Mouse (Mus musculus) MEL (cell line): Measurements from ENCODE around the gene Mzt1. TPM values are rescaled to one million over a fixed set of nuclear protein-coding genes. Genes with fewer than 3 reads are reported as not detected.

Experiments used
- DNase-seq: peaks from one replicate; pipeline ENCODE4 v3.0.0; 2011; ENCODE audit warnings: low read depth, low spot score
- H3K27ac ChIP-seq: 2 replicates; pipeline ENCODE4 v1.5.1; 2012; ENCODE audit warnings: low read depth, mild to moderate bottlenecking, control low read depth, low read length, moderate library complexity; ENCODE audit not compliant: control insufficient read depth
- H3K27me3 ChIP-seq, 2 experiments: fragments of 150-350 bp in 1 of 2; sonication (generic) in 1 of 2; 2 replicates each; pipeline ENCODE4 v1.6.1; 2012; ENCODE audit warnings: low read length in 2 of 2, mild to moderate bottlenecking in 2 of 2, improper control_type of control experiment in 1 of 2, moderate library complexity in 1 of 2; ENCODE audit not compliant: insufficient read depth in 2 of 2, control insufficient read depth in 1 of 2
- H3K36me3 ChIP-seq, 2 experiments: 2 replicates each; pipeline ENCODE4 v1.6.1; 2012 to 2014; ENCODE audit warnings: low read length in 2 of 2, improper control_type of control experiment in 1 of 2, inconsistent platforms in 1 of 2, mild to moderate bottlenecking in 1 of 2; ENCODE audit not compliant: insufficient read depth in 2 of 2, control insufficient read depth in 1 of 2
- H3K4me1 ChIP-seq, 2 experiments: fragments of 150-350 bp in 1 of 2; sonication (generic) in 1 of 2; 2 replicates each; pipeline ENCODE4 v1.6.1; 2012; ENCODE audit warnings: low read length in 2 of 2, improper control_type of control experiment in 1 of 2, mild to moderate bottlenecking in 1 of 2; ENCODE audit not compliant: insufficient read depth in 2 of 2, control insufficient read depth in 1 of 2
- H3K4me3 ChIP-seq, 2 experiments: fragments of 150-350 bp in 1 of 2; sonication (generic) in 1 of 2; 2 replicates each; pipeline ENCODE4 v1.5.1; 2012; ENCODE audit warnings: low read depth in 2 of 2, low read length in 2 of 2, mild to moderate bottlenecking in 2 of 2, moderate library complexity in 2 of 2, control low read depth in 1 of 2, improper control_type of control experiment in 1 of 2; ENCODE audit not compliant: control insufficient read depth in 1 of 2, insufficient read depth in 1 of 2
- H3K79me2 ChIP-seq: 2 replicates; pipeline ENCODE4 v1.6.1; 2012; ENCODE audit warnings: mild to moderate bottlenecking, low read length, moderate library complexity; ENCODE audit not compliant: control insufficient read depth, poor library complexity, insufficient read depth
- H3K9ac ChIP-seq: 2 replicates; pipeline ENCODE4 v1.6.1; 2012; ENCODE audit warnings: low read depth, mild to moderate bottlenecking, control low read depth, low read length, moderate library complexity; ENCODE audit not compliant: control insufficient read depth, poor library complexity, severe bottlenecking
- H3K9me3 ChIP-seq: fragments of 150-350 bp; sonication (generic); replicated peaks from 2 replicates; pipeline ENCODE4 v1.6.1; 2012; ENCODE audit warnings: mild to moderate bottlenecking, low read length, improper control_type of control experiment, moderate library complexity; ENCODE audit not compliant: insufficient read depth
- BHLHE40 ChIP-seq: IDR thresholded peaks from 2 replicates; pipeline ENCODE4 v1.6.1; 2012; ENCODE audit warnings: low read depth, mild to moderate bottlenecking, inconsistent platforms, low read length, improper control_type of control experiment, borderline replicate concordance
- CHD1 ChIP-seq: IDR thresholded peaks from 2 replicates; pipeline ENCODE4 v1.6.1; 2012; ENCODE audit warnings: low read depth, mild to moderate bottlenecking, inconsistent platforms, low read length, improper control_type of control experiment
- CHD2 ChIP-seq: IDR thresholded peaks from 2 replicates; pipeline ENCODE4 v1.6.1; 2011; ENCODE audit warnings: low read length, improper control_type of control experiment
- E2F4 ChIP-seq: IDR thresholded peaks from 2 replicates; pipeline ENCODE4 v1.6.1; 2011; ENCODE audit warnings: low read depth, low read length, improper control_type of control experiment, borderline replicate concordance
- ELF1 ChIP-seq: IDR thresholded peaks from 2 replicates; pipeline ENCODE4 v1.6.1; 2014; ENCODE audit warnings: low read depth, mild to moderate bottlenecking, inconsistent platforms, low read length, improper control_type of control experiment, moderate library complexity
- ETS1 ChIP-seq: IDR thresholded peaks from 2 replicates; pipeline ENCODE4 v1.6.1; 2012; ENCODE audit warnings: low read depth, mild to moderate bottlenecking, inconsistent platforms, low read length, improper control_type of control experiment, moderate library complexity
- GABPA ChIP-seq: IDR thresholded peaks from 2 replicates; pipeline ENCODE4 v1.6.1; 2012; ENCODE audit warnings: low read depth, mild to moderate bottlenecking, inconsistent platforms, low read length, improper control_type of control experiment, moderate library complexity
- GATA1 ChIP-seq: IDR thresholded peaks from 2 replicates; pipeline ENCODE4 v1.6.1; 2011; ENCODE audit warnings: low read depth, low read length, improper control_type of control experiment
- JUND ChIP-seq: IDR thresholded peaks from 2 replicates; pipeline ENCODE4 v1.6.1; 2011; ENCODE audit warnings: low read depth, mild to moderate bottlenecking, improper control_type of control experiment, low read length
- KAT2A ChIP-seq: conservative IDR thresholded peaks from 2 replicates; pipeline ENCODE4 v1.6.1; 2012; ENCODE audit warnings: low read depth, low read length, improper control_type of control experiment, inconsistent platforms
- MAX ChIP-seq: IDR thresholded peaks from 2 replicates; pipeline ENCODE4 v1.6.1; 2011; ENCODE audit warnings: low read length, improper control_type of control experiment
- MYC ChIP-seq: IDR thresholded peaks from 2 replicates; pipeline ENCODE4 v1.6.1; 2011; ENCODE audit warnings: low read depth, mild to moderate bottlenecking, low read length, improper control_type of control experiment, moderate library complexity
- POLR2AphosphoS2 ChIP-seq: IDR thresholded peaks from 2 replicates; pipeline ENCODE4 v1.6.1; 2011; ENCODE audit warnings: low read length, improper control_type of control experiment
- POLR2AphosphoS5 ChIP-seq: IDR thresholded peaks from 2 replicates; pipeline ENCODE4 v1.6.1; 2012; ENCODE audit warnings: low read depth, borderline replicate concordance, mild to moderate bottlenecking, inconsistent platforms, low read length, moderate library complexity, mixed read lengths
- RAD21 ChIP-seq: IDR thresholded peaks from 2 replicates; pipeline ENCODE4 v1.6.1; 2011; ENCODE audit warnings: mild to moderate bottlenecking, low read depth, low read length, improper control_type of control experiment
- SIN3A ChIP-seq: IDR thresholded peaks from 2 replicates; pipeline ENCODE4 v1.6.1; 2012; ENCODE audit warnings: low read length, improper control_type of control experiment, inconsistent platforms
- TCF12 ChIP-seq: IDR thresholded peaks from 2 replicates; pipeline ENCODE4 v1.6.1; 2014; ENCODE audit warnings: low read depth, mild to moderate bottlenecking, inconsistent platforms, low read length, improper control_type of control experiment, moderate library complexity
- UBTF ChIP-seq: IDR thresholded peaks from 2 replicates; pipeline ENCODE4 v1.6.1; 2012; ENCODE audit warnings: low read depth, mild to moderate bottlenecking, inconsistent platforms, low read length, improper control_type of control experiment, moderate library complexity, borderline replicate concordance; ENCODE audit not compliant: insufficient read depth
- USF1 ChIP-seq: IDR thresholded peaks from 2 replicates; pipeline ENCODE4 v1.6.1; 2014; ENCODE audit warnings: low read depth, mild to moderate bottlenecking, inconsistent platforms, low read length, improper control_type of control experiment, moderate library complexity
- USF2 ChIP-seq, 2 experiments: IDR thresholded peaks; 2 replicates each; pipeline ENCODE4 v1.6.1; 2011 to 2012; ENCODE audit warnings: improper control_type of control experiment in 2 of 2, low read length in 2 of 2, borderline replicate concordance in 1 of 2, inconsistent platforms in 1 of 2, low read depth in 1 of 2, mild to moderate bottlenecking in 1 of 2; ENCODE audit not compliant: insufficient read depth in 1 of 2
- ZC3H11A ChIP-seq: IDR thresholded peaks from 2 replicates; pipeline ENCODE4 v1.6.1; 2012; ENCODE audit warnings: low read depth, mild to moderate bottlenecking, inconsistent platforms, low read length, improper control_type of control experiment
- ZKSCAN1 ChIP-seq: IDR thresholded peaks from 2 replicates; pipeline ENCODE4 v1.6.1; 2012; ENCODE audit warnings: low read depth, mild to moderate bottlenecking, inconsistent platforms, low read length, improper control_type of control experiment, moderate library complexity
- ZNF384 ChIP-seq: IDR thresholded peaks from 2 replicates; pipeline ENCODE4 v1.6.1; 2012; ENCODE audit warnings: low read depth, mild to moderate bottlenecking, inconsistent platforms, low read length, improper control_type of control experiment
- polyA plus RNA-seq, 2 experiments: library from polyadenylated mRNA; stranded (reverse) in 1 of 2; unstranded in 1 of 2; fragments of >175 nt in 1 of 2; fragments of >200 nt in 1 of 2; gene quantifications; 2 replicates each; pipeline versions ENCODE4 v1.2.1 to v1.2.4; 2012; ENCODE audit warnings: low replicate concordance in 2 of 2, low read depth in 1 of 2; ENCODE audit not compliant: insufficient read length in 2 of 2, insufficient read depth in 1 of 2, missing spikeins in 1 of 2
- total RNA-seq: library from RNA; depleted of rRNA; stranded (reverse); fragments of 300-350 nt; gene quantifications from 2 replicates; pipeline ENCODE4 v1.2.3, GENCODE M21; 2012

Mzt1 gene
- total and polyA plus RNA-seq, 3 experiments, result 17.5 to 42.3 TPM; not detected in 1

- no peak overlapping the region for H3K27ac ChIP-seq
- H3K79me2 ChIP-seq, result no peaks in the 10 kb centered on the region
- no peak overlapping the region for H3K9ac ChIP-seq
- no peak overlapping the region for H3K4me3 ChIP-seq
- no peaks in the 10 kb centered on the region for H3K27me3 ChIP-seq
- TF ChIP-seq ZC3H11A (no peak), POLR2AphosphoS5 (no peak), ELF1 (no peak), JUND (no peak), POLR2AphosphoS2 (no peak), TCF12 (no peak), ETS1 (no peak), UBTF (no peak), CHD2 (no peak), KAT2A (no peak), SIN3A (no peak), MYC (no peak), USF2 (IDR thresholded peaks at IDR 0.05; ENCODE audit: borderline replicate concordance in 1 of 2, insufficient read depth in 1 of 2, low read depth in 1 of 2, low read length in 2 of 2) (no peak), E2F4 (no peak)
- H3K9me3 ChIP-seq, result no peaks in the 10 kb centered on the region
- H3K36me3 ChIP-seq, result no peaks in the 10 kb centered on the region
- no peaks in the 10 kb centered on the region for H3K4me1 ChIP-seq
- DNase-seq, result no peak
Measured at GRCm38 (mm10) chr14:99018691-99019090, 27.2 kb downstream of the Mzt1 start.

DNA sequence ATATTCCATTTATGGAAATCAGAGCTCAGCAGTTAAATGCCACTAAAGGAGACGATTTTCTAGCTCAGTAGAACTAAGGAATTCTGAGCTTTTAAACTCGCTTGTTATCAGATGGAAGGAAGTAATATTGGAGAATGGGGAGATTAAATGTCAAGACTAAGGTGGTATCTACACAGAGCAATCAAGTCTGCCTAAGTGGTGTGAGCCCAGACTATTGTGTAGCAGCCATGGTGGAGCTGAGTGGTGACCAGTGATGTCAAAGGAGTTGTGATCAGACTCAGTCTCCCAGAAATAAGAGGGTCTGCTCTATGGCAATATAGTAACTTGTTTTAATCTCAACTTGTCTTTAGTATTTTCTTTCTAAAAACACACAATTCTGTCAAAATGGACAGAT is 35.0 kb downstream of the Mzt1 start:
- Histone ChIP-seq H3K4me1 (no peaks in the 10 kb centered on the region), H3K9me3 (no peaks in the 10 kb centered on the region), H3K27ac (no peak overlapping the region), H3K27me3 (no peaks in the 10 kb centered on the region), H3K79me2 (no peaks in the 10 kb centered on the region), H3K36me3 (no peaks in the 10 kb centered on the region), H3K4me3 (no peak overlapping the region), H3K9ac (no peak overlapping the region)
- TF ChIP-seq RAD21, result no peak
- no peak for TF ChIP-seq USF1
- no peak for TF ChIP-seq GABPA
- TF ChIP-seq BHLHE40, result no peak
- no peak for TF ChIP-seq GATA1
- TF ChIP-seq JUND, result no peak
- no peak for TF ChIP-seq MAX
- no peak for TF ChIP-seq ZNF384
- no peak for TF ChIP-seq CHD1
- TF ChIP-seq ETS1, result no peak
- TF ChIP-seq ZKSCAN1, result no peak
- no peak for TF ChIP-seq USF2 (IDR thresholded peaks at IDR 0.05; ENCODE audit: borderline replicate concordance in 1 of 2, insufficient read depth in 1 of 2, low read depth in 1 of 2, low read length in 2 of 2)
- TF ChIP-seq MYC, result no peak
- DNase-seq, result no peak
